Mouse (Mus musculus): ENCODE measurements around the gene Chkb.

Chkb gene

GRCm38 (mm10) chr15:89453865-89454478 is 24.3 kb upstream of the Chkb start, which contains the start of gene Mapk8ip2:
Gene Mapk8ip2 (plus strand): TSS chr15:89453913.
- WGBS: 1% methylated on average over 53 of the region's 53 CpGs

DNA sequence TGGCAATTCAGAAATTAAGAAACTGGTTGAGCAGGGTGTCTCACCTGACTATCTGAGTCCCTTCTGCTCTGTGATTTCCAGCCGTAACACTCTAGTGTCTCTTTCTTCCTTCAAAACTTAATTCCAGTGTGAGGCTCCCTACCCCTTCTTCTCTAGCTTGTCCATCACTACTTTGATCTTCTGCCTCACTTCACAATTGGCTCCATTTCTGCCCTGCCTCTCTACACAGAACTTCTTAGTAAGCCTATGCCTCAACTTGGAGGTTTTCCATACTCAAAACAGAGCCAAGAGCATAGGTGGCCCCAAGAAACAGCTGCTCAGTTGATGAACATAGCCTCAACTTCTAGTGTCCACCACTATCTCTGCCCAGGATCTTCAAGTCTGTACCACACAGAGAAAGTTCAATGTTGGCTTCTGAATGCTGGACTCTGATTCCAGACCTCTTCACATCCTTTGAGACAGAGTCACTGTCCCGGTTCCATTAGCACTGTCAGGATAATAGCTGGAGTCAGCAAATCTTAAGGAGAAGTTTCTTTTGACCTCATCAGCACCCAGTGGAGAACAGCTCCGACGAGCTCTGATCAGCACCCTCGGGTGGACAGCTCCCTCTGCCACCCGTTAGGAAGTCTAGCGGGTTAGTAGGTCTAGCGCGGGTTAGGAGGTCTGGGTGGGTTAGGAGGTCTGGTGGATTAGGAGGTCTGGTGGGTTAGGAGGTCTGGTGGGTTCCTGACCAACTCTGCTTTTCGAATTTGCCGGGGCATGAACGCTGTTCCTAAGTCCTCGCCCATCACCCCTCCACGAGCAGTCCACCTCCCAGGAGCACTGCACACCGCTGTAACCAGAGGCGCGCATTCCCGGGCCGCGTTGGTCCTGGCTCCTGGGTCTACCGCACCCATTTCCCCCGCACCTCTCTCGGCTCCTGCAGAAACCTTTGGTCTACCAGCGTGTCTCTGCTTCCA is 23.5 kb upstream of the Chkb start:
- 4% methylated on average over 24 of the region's 24 CpGs for WGBS

- WGBS: 44% methylated on average over 8 of the region's 8 CpGs
Observed at GRCm38 (mm10) chr15:89442486-89443070, 12.9 kb upstream of the Chkb start.

DNA sequence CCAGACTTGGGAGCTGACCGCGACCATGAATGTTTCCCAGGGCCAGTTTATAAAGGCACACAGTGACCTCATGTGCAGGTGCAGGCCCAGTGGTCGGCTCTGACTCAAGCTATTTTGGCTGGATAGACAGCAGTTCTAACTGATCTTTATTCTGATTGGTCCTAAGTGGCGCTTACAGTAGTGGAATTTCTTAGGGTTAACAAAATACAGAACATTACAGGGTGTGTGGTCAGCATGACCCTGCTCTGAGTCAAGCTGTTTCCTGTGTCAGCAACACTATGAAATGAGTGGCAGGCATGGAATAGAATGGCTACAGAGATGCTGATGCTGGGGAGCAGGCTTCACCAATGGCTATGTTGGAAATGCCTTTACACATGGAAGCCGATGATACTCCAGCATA is 6.2 kb upstream of the Chkb start:
- WGBS: 85% methylated on average over 5 of the region's 5 CpGs

DNA sequence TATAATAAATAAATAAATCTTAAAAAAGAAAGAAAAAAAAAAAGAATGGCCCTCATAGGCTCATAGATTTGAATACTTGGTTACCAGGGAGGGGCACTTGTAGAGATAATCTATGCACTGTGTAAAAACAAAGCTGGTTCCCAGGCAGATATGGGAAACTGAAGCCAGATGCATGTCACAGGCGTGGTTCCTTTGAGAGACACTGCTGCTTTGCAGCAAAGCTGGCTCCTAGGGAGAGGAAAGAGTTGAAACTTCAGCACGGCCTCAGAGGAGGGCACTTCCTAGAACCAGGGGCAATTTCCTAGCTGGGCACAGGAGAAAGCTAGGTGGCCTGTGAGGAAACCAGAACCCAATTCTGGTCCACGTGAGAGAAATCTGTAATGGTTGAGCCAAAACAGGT is 4.4 kb upstream of the Chkb start:
- 84% methylated on average over 3 of the region's 3 CpGs for WGBS

DNA sequence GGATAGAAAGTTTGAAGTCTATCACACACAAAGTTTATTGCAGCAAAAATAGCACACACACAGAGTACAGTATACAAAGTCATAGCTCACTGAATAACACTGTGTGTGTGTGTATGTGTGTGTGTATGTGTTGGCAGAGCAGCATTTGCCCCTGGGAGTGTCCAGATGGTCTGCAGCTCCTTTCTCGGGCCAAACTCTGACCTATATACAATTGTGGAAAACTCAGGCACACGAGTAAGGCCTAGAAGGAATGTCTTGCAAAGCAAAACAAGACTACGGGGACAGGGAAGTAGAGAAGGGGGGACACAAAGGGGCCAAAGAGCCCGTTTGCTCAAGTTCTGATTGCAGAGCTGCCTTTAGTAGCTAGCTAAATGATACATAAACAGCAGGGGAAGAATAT is 3.2 kb upstream of the Chkb start:
- 70% methylated on average over 4 of the region's 4 CpGs for WGBS

DNA sequence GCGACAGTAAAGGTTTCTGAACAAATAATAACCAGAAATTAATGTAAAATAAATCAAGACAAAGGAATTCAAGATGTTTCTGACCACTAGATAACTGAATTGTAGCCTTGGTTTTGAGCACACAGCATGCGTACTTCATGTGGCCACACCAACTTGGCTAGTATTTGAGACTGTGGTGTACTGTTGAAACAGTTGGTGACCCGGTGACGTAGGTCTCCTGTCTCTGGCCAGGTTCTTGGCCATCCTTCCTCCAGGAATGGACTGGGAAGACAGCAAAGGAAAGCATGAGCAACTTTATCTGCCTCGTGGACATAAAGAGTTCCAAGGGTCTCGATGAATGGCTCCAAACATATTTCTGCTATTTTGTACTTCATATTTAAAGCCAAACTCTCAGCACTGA is 2.1 kb upstream of the Chkb start:
- WGBS: 95% methylated on average over 6 of the region's 6 CpGs

DNA sequence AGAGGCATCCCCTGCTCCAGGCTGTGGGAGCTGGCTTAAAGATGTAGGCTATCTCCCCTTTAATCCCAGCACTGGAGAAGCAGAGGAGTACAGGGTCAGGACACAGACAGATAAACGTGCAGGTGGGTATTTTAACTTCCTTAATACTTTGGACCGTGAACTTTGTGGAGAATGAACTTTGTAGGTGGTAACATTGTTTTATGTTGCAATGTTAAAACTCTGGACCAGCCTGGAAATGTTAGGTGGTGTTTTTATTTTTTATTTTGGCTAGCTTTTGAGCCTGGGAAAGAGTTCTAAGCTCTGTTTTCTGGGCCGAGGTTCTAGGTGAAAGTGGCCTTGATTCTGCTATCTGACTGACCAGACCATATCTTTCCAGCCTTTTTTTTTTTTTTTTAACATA is 1.6 kb upstream of the Chkb start:
- 88% methylated on average over 3 of the region's 3 CpGs for WGBS

- WGBS: 70% methylated on average over 9 of the region's 9 CpGs
Observed at GRCm38 (mm10) chr15:89430771-89431170, 1.1 kb upstream of the Chkb start.

DNA sequence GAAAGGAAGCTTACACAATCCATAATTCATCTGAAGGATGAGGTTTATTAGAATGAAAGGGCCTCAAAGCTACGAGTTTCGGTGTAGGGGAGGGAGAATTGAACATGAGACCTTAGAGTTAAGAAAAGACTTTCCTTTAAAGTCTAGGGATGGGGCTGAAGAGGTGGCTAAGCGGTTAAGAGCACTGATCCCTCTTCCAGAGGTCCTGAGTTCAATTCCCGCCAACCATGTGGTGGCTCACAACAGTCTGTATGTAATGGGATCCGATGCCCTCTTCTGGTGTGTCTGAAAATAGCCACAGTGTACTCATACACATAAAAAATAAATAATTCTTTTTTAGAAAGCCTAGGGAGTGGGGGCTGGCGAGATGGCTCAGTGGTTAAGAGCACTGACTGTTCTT is 633 bp upstream of the Chkb start:
- 30% methylated on average over 6 of the region's 6 CpGs for WGBS

GRCm38 (mm10) chr15:89428821-89429351 is 822 bp downstream of the Chkb start:
- WGBS: 5% methylated on average over 21 of the region's 22 CpGs

DNA sequence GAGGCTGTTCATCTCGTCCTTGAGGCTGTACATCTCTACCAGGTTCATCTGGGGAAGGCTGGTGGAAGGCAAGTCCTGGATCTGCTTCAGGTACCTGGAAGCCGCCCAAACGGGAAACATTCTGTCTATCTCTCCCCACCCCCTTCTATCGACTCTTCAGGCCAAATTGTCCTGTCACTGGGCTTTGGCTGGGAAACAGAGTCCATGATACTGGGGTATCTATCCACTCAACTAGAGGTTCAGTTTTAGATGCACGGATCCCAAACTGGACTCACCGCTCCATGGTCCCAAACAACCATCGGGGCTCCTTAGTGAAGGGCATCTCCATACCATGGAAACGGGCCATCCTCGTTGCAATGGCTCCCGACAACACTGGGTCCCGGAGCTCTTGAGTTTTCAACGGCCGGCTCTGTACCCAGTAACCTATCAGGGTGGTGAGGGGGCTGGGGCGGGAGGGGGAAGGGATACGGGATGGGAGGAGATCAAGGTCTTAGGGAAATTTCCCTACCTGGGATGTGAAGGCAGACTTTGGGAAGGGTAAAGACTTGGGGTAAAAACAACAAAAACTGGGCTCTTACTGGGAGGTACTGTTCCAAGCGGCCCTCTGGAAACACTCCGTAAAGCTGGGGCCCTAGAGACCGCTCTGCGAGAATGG is 1.4 kb downstream of the Chkb start:
- 81% methylated on average over 19 of the region's 19 CpGs for WGBS

GRCm38 (mm10) chr15:89426716-89427115 is 3.0 kb downstream of the Chkb start:
- WGBS: 84% methylated on average over 10 of the region's 10 CpGs

DNA sequence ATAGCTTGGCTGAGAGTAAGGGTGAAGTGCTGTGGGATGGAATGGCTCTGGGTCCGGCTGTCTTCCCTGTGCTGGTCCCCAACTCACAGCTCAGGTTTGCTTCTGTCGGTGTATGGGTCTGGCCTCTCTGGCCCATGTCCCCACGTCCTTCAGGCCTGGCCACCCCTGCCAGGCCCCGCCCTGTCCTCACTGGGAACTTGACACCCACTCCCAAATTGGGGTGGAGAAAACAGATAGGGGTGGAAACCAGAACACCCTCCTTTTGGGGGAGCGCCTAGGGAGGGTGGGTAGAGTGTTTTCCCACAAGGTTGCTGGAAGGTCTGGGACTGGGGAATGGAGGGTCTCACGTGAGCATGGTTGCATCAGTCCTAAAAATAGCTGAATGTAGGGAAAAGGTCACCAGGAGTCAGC is 4.0 kb downstream of the Chkb start, which contains the start of gene Cpt1b:
Gene Cpt1b, minus strand, starts transcription at position 153 of the 411 bp plus-strand sequence.
- 60% methylated on average over 6 of the region's 6 CpGs for WGBS

GRCm38 (mm10) chr15:89424621-89425020 is 5.1 kb downstream of the Chkb start:
- 83% methylated on average over 8 of the region's 8 CpGs for WGBS

GRCm38 (mm10) chr15:89421938-89422337 is 7.8 kb downstream of the Chkb start:
- 98% methylated on average over 9 of the region's 9 CpGs for WGBS

GRCm38 (mm10) chr15:89415282-89415681 is 14.4 kb downstream of the Chkb start:
- 77% methylated on average over 8 of the region's 8 CpGs for WGBS

GRCm38 (mm10) chr15:89410118-89410517 is 19.6 kb downstream of the Chkb start, which contains the start of gene Syce3:
Gene Syce3 (minus strand): TSS chr15:89410503.
- 89% methylated on average over 24 of the region's 24 CpGs for WGBS

GRCm38 (mm10) chr15:89404831-89405623 is 24.7 kb downstream of the Chkb start:
- WGBS: 84% methylated on average over 10 of the region's 10 CpGs

DNA sequence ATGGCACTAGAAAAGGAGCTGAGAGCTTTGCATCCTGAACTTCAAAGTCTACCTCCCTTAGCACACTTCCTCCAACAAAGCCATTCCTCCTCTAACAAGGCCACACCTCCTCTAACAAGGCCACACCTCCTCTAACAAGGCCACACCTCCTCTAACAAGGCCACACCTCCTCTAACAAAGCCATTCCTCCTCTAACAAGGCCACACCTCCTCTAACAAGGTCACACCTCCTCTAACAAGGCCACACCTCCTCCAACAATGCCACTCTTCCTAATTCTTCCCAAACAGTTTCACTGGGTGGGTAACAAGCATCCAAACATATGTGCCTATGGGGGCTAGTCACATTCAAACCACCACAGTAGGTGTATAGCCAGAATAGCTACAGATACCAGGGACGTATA is 27.2 kb downstream of the Chkb start:
- WGBS: 77% methylated on average over 1 of the region's 1 CpGs

DNA sequence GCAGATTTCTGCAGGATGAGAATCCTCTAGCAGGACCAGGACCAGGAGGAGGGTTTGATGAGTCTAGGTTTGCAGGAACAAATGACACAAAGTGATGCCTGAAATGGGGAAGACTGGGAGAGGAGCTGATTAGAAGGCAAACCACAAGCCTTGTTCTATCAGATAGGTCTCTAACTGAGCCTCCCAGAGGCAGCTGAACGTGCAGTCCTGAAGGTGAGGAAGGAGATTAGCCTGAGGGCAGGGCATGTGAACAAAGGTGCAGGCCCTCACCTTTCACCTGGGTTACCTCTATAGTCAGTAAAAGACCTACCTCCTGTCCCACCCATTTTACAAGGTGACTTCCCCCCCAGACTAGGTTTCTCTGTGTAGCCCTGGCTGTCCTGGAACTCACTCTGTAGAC is 30.0 kb downstream of the Chkb start:
- 100% methylated on average over 1 of the region's 1 CpGs for WGBS
